Mouse (Mus musculus): Measurements from ENCODE around the gene Nono.

Gene Nono

DNA sequence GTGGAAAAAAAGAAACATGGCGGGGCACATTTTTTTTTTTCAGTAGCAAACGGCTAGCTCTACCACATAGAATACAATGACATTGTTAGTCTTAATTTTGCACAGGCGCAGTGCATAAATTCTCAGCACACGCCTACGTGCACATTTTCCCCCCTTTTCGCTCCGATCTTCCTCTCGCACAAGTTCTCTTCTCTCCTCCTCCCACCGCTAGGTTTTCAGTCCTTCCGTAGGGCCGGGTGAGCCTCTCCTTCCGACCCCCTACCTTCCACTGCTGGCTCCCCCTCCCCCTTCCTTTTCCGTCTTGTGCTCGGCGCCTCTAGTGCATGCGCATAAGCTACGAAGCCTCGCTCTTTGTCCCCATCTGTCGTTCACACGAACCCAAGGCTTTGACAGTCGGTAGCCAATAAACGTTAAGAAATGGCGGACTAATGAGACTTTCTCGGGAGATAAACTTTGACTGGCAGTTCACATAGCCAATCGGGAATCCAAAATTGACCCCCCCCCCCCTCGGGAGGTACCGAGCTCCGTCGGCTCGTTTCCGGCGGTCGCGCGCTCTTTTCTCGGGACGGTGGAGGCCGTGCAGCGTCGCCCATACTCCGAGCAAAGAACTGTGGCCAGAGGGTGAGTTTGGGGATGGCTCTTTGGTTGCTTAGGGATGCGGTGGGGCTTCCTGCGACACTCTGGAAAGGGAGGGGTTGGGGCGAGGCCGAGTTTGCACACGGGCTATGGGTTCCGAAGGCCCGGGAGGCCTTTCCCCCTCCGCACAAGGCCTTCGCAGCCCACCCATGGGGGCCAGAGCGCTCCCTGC, at the start of gene Nono:
Gene Nono (plus strand): TSS at position 177 of the 808 bp plus-strand sequence.
- DNase-seq, result peak; percentile 78 to 89

DNA sequence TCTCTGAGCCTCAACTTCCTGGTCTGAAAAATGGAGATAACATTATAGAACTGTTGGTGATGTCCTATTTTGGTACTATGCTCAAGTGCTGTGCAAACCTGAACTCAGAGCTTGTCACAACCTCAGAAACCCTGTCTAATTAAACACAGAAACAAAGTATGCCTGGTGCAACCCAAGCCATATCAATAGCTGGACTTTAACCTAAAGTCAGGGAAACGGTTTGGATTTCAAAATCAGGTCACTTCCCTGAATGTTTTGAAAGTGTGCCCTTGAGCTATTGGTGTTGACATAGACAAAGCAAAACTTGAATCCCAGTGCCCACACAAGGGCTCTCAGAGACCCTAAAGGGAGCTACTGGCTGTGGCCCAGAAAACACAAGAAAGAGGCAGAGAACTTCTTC, 49.4 kb upstream of the Nono start:
- DNase-seq, result no peak

DNA sequence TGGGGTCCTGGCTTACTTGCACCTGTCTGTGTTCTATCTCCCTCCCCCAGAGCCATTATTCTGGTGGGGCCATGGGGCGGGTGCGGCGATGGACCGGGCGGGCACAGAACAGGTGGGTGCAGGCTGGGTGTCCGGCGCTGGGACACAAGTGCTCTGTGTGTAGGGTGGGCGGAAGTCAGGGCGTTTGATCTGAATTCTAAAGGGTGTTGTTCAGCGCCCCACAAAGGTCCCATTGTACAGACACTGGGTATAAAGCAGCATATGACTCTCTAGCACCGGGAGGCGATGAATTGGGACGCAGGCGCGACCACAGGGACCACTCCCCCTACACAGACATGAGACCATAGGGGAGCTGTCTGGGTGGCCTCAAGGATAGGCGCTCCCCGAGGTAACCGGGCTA, 45.7 kb upstream of the Nono start:
- peak in 1 of 2 experiments; percentile 4 for DNase-seq

DNA sequence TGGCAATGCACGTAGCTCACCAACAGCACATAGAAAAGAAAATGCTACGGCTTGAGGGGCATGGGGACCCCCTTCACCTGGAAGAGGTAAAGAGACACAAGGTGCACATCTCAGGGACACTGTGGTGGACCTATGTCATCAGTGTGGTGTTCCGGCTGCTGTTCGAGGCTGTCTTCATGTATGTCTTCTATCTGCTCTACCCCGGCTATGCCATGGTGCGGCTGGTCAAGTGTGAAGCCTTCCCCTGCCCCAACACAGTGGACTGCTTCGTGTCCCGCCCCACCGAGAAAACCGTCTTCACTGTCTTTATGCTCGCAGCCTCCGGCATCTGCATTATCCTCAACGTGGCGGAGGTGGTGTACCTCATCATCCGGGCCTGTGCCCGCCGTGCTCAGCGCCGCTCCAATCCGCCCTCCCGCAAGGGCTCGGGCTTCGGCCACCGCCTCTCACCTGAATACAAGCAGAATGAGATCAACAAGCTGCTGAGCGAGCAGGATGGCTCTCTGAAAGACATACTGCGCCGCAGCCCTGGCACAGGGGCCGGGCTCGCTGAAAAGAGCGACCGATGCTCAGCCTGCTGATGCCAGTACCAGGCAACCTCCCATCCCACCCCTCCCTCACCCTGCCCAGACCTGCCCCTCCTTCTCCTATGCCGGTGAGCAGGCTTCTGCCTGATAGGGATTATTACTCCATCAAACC, 44.5 kb upstream of the Nono start:
- peak; percentile 50 to 55 for DNase-seq

DNA sequence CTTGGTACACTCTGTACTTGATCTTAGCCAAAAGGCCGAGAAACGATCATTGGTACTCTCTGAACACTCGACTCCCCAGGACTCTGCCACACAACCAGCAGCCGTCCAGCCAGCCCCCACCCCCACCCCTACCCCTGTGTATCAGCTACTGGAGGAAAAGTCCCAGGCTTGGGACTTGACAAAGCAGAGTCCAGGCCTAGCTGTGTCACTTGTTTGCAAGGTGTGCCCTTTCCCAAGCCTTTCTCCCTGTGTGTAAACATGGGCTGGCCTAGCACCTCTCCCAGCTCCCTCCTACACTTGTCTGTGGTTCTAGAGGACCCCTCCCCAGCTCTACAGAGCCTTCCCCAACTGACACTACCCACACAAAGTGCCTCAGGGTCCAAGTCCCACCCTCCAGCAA, 42.9 kb upstream of the Nono start:
- DNase-seq, result no peak

DNA sequence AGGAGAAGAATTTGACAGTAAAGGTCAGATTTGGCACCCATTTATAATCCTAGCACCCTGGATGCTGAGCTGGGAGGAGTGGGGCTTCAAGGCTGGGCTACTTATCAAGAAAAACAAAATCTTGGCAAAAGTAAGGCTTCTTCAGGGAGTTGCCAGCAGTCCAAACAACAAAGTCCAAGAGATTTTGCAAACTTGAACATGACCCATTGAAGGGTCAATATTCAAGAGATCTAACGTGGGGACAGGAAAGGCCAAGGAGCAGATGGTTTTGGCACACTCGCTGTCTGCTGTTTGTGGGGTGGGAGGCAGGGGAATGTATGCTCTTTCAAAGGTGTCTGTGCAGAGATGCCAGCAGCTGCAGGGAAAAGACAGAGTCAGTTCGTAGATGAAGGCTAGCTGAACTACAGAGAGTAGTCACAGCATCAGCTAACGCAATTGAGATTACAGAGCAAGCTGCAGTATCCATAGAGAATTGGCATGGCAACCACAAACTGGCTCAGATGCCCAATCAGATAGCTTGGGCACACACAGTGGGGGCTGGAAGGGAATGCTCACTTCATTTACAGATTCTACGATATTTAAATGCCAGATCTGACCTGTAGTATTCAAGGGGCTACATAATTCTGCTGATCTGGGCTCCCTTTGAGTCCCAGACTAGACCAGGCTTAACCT, 40.1 kb upstream of the Nono start:
- no peak for DNase-seq

DNA sequence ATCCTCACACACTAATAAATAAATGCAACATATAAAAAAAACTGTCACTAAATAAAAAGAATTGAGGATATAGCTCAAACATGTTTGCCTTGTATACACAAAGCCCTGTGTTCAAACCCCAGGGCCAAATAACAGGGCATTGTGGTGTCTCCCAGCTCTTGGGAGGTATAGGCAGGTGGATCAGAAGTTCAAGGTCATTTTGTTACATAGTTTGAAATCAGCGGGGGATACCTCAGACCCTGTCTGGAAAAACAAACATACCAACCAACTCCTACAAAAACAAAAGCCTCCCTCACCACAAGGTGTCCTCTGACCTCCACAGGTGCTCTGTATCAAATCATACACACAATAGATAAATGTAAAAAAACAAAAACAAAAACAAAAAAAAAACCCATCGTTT, 34.8 kb upstream of the Nono start:
- DNase-seq, result no peak

DNA sequence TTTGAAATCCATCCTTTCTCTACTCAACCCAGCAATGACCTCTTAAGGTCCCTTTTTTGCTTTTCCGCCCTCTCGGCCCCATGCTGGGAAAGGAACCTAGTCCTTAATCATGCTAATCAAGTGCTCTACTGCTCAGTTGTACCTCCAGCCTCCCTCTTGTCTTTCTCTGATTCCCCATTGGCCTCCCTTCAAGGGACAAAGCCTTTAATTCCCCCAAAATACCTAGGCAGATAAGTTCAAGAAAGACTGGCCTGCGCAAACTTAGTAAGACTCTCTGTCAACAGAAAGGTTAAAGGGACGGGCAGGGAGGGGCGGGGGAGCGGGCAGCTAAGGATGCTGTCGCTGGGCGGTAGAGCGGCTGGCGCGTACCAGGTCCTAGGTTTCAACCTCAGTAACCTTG, 32.7 kb upstream of the Nono start:
- DNase-seq, result no peak

DNA sequence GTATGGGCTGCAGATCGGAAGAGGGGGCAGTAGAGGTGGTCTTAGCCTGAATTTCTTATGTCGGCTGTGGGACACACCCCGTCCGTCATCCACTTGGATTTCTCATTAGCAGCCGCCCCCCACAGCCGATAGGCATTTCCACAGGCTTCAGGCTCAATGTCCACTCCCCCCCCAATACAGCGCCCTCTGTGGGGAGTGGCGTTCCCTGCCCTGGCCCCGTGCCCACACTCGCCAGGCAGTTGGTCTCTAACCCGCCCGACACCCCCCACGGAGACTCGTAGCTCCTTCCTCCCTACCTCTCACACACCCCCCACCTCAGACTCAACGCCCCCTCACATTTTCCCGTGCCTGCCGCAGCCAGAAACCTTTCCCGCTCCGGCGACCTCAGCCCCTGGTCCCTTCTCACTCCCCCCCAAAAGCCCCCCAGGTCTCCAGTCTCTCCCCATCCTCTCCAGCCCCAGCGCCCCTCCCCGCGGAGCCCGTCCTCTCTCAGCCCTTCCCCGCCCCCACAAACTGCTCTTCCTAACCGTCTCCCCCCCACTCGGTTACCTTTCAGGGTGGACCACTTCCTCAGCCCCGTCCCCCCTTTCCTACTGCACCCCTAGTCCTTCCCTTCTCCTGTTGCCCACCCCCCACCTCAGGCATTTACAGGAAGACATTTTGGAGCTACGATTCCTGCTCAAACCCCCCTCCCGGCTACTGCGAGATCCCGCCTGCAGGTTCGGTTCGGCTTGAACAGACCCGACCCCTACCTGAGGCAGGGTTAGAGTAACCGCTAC, 10.0 kb upstream of the Nono start:
- DNase-seq, result peak; percentile 54 to 81

DNA sequence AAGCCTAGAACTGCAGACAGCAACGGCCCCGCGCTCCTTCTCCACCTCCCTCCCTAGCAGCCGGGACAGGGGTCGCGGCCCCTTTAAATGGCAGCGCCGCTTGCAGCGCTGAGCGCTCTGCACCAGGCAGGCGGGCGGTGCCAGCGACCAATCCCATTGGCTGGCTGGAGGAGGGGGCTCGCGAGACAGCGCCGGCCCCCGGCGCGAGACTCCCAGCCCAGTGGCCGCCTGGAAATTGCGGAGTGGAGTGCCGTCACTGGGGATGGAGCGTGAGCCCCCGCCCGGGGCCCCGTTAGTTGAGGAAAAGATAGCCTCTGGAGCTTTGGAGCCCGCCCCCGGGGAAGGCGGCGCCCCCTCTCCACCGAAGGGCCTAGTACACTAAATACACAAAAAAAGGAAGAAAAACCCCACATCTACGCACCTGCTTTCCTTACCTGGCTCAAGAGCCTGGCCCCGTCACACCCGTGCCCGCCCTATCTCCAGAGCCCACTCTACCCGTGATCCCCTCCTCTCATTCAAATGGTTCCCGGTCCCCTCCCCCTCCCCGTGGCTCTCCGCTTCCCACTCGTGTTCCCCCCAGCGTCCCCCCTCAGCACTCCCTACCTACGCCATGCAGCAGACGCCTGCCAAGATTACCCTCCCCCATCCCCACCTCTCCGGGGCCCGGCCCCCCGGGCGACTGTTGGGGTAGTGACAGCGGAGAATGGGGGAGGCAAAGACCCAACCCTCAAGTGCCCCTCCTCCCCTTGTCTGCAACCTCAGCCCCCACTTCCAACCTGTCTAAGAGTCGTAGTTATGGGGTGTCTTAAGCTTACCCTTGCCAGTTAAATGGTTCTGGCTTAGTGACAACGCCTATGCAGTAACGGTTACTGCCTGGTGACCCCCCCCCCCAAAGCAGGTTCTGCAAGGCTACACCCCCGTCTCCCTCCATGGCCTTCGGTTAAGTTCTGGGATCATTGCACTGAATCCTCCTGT, 9.1 kb upstream of the Nono start:
- peak; percentile 88 to 92 for DNase-seq

DNA sequence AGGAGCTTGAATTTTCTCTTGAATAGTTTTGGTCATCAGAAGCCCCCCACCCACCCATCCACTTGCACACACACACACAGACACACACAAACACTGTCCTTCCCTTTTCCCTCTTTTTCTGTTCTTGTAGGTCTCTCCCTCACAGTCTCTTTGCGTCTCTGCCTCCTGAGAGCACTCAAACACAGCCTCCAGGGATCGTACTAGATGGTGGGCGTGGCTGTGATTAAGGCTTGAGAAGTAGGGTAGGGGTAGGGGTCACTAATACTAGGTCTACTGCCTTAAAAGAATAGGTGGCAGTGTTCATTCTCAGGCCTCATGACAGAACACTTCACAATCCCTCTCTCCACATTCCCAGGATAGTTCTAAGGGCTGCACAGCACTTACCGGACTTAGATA, 8.4 kb upstream of the Nono start, which contains the start of gene Zmym3:
Gene Zmym3 (minus strand): TSS at position 150 of the 396 bp plus-strand sequence.
- no peak for DNase-seq

DNA sequence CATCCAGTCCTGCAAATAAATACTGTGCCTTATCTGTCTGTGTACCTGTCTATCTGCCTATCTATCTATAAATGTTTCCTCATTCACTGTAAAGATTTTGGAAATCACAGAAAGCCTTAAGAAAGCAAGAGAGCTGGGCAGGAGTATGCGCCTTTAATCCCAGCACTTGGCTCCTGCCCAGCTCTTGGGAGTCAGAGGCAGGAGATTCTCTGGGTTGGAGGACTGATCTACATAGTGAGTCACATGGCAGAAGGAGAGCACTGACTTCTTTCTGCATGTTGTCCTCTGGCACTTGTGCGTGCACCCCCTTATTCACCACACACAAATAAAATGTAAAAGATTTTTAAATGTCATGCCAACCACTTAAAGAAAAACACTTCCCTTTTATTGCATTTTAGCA, 5.7 kb upstream of the Nono start:
- DNase-seq, result no peak

DNA sequence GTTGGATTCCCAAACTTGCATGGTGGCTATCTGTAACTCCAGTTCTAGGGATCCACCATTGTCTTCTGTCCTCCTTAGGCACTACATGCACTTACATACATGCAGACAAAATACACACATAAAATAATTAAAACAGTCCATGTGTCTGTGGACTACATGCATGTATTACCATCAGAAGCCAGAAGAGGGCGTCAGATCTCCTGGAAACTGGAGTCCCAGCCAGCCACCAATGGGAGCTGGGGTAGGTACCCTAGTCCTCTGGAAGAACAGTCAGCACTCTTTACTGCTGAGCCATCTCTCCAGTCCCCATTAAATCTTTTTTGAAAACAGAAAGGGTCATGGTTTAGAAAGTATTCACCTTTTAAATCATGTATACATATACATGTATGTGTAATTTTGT, 1.3 kb upstream of the Nono start:
- DNase-seq, result peak in 1 of 2 experiments; percentile 12

DNA sequence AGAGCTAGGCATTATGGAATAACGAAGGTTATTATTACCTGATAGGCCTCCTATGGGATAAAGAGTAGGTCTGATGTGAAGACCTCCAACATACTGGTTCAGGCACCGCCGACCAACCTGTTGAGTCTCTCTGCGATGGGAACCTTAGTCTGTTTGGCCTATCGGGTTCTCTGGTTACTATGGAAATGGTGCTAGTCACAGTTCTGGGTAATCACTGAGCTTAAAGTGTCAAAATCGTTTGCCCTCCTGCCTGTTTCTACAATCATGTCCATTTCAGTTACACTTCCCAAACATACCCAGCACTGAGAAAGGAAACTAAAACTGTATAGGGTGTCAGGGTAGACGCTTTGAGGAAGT, 355 bp upstream of the Nono start:
- peak; percentile 19 to 21 for DNase-seq

DNA sequence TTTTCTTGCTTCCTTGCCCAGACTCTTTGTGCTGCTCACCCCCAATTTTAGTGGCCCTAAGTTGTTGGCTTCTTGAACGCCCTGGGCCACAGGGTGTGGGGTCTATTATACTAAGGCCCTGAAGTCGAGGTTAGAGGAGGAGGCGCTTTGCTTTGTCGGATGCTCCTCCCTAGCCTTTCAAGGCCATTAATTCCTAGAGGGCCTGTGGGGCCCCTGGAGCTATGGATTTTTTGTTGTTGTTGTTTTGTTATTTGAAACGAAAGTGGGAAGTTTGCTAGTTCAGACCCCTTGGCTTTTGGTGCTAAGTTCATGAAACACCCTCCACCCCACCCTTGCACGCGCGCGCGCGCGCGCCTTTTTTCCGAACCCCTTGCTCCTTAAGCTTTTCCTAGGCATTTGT, 858 bp downstream of the Nono start:
- peak in 1 of 2 experiments; percentile 11 for DNase-seq

DNA sequence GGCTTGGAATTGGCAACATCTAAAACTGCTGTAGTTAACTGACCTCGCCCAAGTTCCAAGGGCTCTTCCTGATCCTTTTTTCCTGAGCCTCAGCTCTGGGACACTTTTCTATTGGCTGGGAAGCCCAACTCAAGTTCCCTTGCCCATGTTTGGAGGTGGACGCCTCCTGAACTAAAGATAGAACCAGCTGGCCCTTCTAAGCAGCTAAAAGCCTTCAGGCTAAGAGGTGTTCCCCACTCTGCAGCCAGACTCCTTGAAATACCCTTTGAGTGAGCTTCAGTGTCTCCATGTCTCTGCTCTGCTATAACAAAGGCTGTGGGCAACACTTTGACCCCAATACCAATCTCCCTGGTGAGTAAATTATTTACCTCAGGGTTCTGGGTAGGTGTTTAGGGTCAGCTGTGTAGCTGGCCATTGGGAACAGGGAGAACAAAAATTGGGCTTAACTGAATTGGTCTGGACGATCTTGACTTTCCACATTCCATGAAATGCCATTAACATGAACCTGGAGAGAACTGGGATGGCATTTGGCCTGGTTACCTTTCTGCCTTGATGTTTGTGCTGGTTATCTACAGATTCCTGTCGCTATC, 19.9 kb downstream of the Nono start, which contains the start of gene Itgb1bp2:
Gene Itgb1bp2 (plus strand): TSS at position 203 of the 590 bp plus-strand sequence.
- no peak for DNase-seq

DNA sequence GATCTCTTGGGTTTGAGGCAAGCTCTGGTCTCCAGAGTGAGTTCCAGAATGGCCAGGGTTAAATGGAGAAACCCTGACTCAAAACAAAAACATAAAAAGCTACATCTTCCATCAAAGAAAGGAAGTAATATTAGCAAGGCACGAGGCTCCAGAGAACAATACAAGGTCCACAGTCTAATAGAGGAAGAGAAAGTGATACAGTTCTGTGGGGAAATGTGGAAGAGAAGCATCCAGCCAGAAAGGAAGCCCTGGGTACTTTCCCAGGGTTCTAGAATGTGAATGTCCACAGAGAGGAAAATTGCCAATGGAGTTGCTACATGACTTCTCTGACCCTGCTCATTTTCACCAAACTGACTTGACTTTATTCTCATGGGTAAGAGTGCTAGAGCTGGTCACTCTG, 22.0 kb downstream of the Nono start:
- no peak for DNase-seq

DNA sequence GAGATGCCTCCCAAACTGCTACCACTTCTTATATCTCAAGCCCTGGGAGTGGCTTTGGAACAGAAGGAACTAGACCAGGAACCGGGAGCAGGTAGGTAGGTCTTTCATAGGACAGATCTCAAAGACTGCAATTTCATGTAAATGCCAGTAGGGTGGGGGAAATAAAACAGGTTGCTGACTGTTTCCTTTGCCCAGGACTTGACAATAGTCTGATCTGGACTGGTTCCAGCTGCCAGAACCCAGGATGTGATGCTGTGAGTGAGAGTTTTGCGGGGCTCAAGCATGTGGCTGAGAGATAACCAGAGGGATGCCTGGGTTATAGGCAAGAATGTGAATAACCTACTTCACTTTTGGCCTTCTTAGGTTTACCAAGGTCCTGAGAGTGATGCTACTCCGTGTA, 22.5 kb downstream of the Nono start:
- no peak for DNase-seq

DNA sequence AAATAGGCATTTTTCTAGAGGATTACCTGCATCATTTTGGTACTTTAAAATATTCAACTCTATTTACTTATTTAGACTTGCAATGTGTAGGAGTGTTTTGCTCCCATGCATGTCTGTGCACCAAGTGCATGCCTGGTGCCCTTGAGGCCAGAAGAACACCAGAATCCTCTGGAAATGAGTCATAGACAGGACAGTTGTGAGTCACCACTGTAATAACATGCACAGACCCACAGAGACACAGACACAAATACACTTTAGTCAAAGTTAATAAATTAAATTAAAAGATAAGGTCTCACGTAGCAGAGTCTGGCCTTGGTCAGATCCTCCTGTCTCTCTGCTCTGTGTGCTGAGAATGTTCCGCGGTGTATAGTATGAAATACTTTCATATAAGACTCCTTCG, 43.1 kb downstream of the Nono start:
- no peak for DNase-seq

DNA sequence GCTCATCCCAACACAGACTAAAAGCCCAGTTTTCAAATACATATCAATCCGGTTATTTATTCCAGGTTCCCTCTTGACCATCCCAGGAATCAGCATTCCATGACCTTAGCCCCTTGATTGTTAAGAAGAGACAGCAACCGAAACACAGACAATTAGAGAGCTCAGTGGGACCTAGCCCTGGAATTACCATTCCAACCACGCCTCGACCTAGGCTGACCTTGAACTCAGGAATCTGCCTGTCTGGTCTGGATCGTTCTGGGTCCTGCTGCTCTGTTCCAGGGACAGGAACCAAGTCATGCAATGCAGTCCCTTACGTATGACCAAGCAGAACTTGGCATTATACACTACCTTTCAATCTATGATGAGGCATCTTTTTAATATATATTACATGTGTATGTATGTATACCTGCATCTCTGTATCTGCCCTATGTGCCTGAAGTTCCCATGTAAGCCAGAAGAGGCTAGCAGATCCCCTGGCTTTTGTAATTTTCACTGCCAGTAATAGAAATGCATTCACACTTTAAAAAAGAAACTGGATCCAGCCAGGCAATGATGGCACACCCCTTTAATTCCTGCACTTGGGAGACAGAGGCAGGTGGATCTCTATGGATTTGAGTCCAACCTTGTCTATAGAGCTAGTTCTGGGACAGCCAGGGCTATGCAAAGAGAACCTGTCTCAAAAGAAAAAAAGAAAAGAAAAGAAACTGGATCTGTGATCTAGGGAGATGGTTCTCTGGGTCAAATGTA, 52.7 kb downstream of the Nono start:
- no peak for DNase-seq

Data from cerebellum, postnatal 25 days (tissue).